Mouse (Mus musculus) midbrain, embryonic 16.5 days (tissue): ENCODE results near the gene Gm17622. TPM values are rescaled to one million over a fixed set of nuclear protein-coding genes. Genes with fewer than 3 reads are reported as not detected.

Experiments
- ATAC-seq: fragments of 200-750 bp; cut with Nextera tagmentation; 2 replicates; pipeline ENCODE4 v1.8.0; 2017; ENCODE audit warnings: moderate TSS enrichment
- H3K27ac ChIP-seq: fragments of 300-500 bp; sonication (generic); 2 replicates; pipeline ENCODE4 v1.5.1; 2014; ENCODE audit warnings: mild to moderate bottlenecking, low read length, mixed read lengths
- H3K27me3 ChIP-seq: fragments of 300-500 bp; sonication (generic); 2 replicates; pipeline ENCODE4 v1.6.1; 2014; ENCODE audit warnings: low read depth, low read length, mixed read lengths; ENCODE audit not compliant: control insufficient read depth, insufficient read depth
- H3K36me3 ChIP-seq: fragments of 300-500 bp; sonication (generic); 2 replicates; pipeline ENCODE4 v1.6.1; 2014; ENCODE audit warnings: mild to moderate bottlenecking, low read length, moderate library complexity, mixed read lengths; ENCODE audit not compliant: control insufficient read depth, insufficient read depth
- H3K4me1 ChIP-seq: fragments of 300-500 bp; sonication (generic); 2 replicates; pipeline ENCODE4 v1.6.1; 2014; ENCODE audit warnings: mild to moderate bottlenecking, low read length, mixed read lengths; ENCODE audit not compliant: control insufficient read depth, insufficient read depth
- H3K4me2 ChIP-seq: fragments of 300-500 bp; sonication (generic); 2 replicates; pipeline ENCODE4 v1.6.1; 2014; ENCODE audit warnings: mild to moderate bottlenecking, low read length, mixed read lengths
- H3K4me3 ChIP-seq: fragments of 300-500 bp; sonication (generic); 2 replicates; pipeline ENCODE4 v1.5.1; 2014; ENCODE audit warnings: low read depth, mild to moderate bottlenecking, low read length, moderate library complexity, mixed read lengths
- H3K9ac ChIP-seq: fragments of 300-500 bp; sonication (generic); 2 replicates; pipeline ENCODE4 v1.6.1; 2014; ENCODE audit warnings: low read depth, low read length, mixed read lengths
- H3K9me3 ChIP-seq: fragments of 300-500 bp; sonication (generic); replicated peaks from 2 replicates; pipeline ENCODE4 v1.6.1; 2014; ENCODE audit warnings: mild to moderate bottlenecking, low read length, mixed read lengths; ENCODE audit not compliant: control insufficient read depth, poor library complexity, severe bottlenecking
- WGBS: fragments of 180-500 bp; shearing (Covaris S2); extraction: QIAGEN DNeasy Blood & Tissue Kit; methylation state at CpG from one replicate; pipeline ENCODE4 v1.1.7; 2014; 5-methylcytosine and 5-hydroxymethylcytosine counted together
- polyA plus RNA-seq: library from polyadenylated mRNA; unstranded; fragments of >200 nt; fragmentation: Nextera tagmentation; extraction: Ambion mirVana; gene quantifications from 2 replicates; pipeline ENCODE4 v1.2.1, GENCODE M21; 2015

Gm17622 gene
- polyA plus RNA-seq = not detected in 2 replicates

DNA sequence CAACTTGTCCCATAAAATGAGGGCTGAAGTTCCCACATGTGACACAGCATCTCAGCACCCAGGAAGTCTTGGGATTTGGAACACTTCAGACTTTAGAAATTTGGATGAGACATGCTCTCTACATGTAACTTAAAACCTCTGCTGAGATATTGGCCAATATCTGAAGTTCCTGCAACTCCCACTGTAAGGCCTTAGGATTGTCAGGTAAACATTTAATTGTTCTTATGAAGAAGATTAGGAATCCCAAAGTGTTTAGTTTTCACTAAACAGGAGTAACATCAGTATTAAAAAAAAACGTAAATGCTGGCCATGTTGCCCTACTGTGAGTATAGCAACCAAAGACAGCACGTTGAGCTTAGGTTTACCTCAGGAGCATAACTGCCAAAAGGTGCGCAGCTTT, at the start of gene Gm17622:
Gm17622 (plus strand) TSS at position 301 of the 400 bp plus-strand sequence.
- no peak for ATAC-seq
- no peaks in the 10 kb centered on the region for H3K4me1 ChIP-seq
- no peak within 1 kb of the TSS for H3K9ac ChIP-seq
- 92% methylated on average over 3 of the region's 3 CpGs for WGBS
- no peak within 1 kb of the TSS for H3K4me3 ChIP-seq
- peaks cover 8% of the 10 kb centered on the region; the same call in 1 of the 2 replicates for H3K36me3 ChIP-seq
- H3K4me2 ChIP-seq = no peak within 1 kb of the TSS
- no peak within 1 kb of the TSS for H3K27ac ChIP-seq
- no peaks in the 10 kb centered on the region for H3K27me3 ChIP-seq
- no peaks in the 10 kb centered on the region for H3K9me3 ChIP-seq

- no peak overlapping the region for H3K27ac ChIP-seq
Observed at GRCm38 (mm10) chr13:96450205-96450856, 40.2 kb upstream of the Gm17622 start.

GRCm38 (mm10) chr13:96450869-96451268, 39.7 kb upstream of the Gm17622 start:
- Histone ChIP-seq H3K36me3 (no peaks in the 10 kb centered on the region), H3K4me1 (no peaks in the 10 kb centered on the region), H3K4me3 (no peak overlapping the region), H3K27me3 (no peaks in the 10 kb centered on the region), H3K9ac (no peak overlapping the region), H3K27ac (no peak overlapping the region), H3K9me3 (no peaks in the 10 kb centered on the region), H3K4me2 (no peak overlapping the region)
- ATAC-seq = no peak
- WGBS = 92% methylated on average over 7 of the region's 7 CpGs

More at GRCm38 (mm10) chr13:96450205-96450856, 40.2 kb upstream of the Gm17622 start:
- WGBS = 79% methylated on average over 11 of the region's 11 CpGs
- Histone ChIP-seq H3K36me3 (no peaks in the 10 kb centered on the region), H3K4me1 (no peaks in the 10 kb centered on the region), H3K27me3 (no peaks in the 10 kb centered on the region), H3K9me3 (no peaks in the 10 kb centered on the region), H3K4me2 (no peak overlapping the region), H3K4me3 (no peak overlapping the region), H3K9ac (no peak overlapping the region)
- ATAC-seq = no peak

DNA sequence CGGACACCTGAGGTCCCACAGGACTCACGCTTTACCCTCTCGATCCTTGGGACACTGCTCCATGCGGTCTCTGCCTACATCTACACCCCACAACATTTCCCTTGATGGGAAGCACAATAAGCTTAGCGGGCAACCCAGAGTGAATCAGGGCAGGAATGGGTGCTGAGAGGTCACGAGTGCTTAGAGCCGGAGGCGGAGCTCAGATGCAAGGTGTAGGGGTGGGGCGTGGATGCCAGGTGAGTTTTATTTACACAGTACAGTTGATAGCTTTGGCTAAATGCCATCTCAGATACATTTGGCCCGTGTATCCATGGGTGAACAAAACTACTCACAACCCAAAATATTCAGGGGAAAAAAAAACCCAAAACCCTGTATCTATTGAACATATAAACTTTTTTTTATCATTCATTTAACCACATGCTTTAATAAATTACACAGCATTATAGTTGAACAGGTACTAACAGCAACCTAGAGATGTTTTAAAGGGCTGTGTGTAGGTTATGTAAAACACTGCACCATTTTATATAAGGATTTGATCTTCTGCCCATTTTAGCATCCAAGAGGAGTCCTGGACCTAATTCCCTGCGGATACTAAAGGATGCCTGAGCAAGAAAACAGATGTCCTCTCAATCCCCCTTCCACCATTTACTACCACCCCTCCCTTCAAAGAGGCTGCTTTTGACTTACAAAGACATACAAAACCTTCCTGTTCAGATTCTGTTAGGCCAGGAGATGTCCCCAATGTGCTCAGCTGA, 39.0 kb upstream of the Gm17622 start:
- no peak for ATAC-seq
- Histone ChIP-seq H3K9me3 (no peaks in the 10 kb centered on the region), H3K4me2 (no peak overlapping the region), H3K36me3 (no peaks in the 10 kb centered on the region), H3K27ac (no peak overlapping the region), H3K27me3 (no peaks in the 10 kb centered on the region), H3K9ac (no peak overlapping the region), H3K4me3 (no peak overlapping the region), H3K4me1 (no peaks in the 10 kb centered on the region)
- WGBS = 92% methylated on average over 11 of the region's 11 CpGs

DNA sequence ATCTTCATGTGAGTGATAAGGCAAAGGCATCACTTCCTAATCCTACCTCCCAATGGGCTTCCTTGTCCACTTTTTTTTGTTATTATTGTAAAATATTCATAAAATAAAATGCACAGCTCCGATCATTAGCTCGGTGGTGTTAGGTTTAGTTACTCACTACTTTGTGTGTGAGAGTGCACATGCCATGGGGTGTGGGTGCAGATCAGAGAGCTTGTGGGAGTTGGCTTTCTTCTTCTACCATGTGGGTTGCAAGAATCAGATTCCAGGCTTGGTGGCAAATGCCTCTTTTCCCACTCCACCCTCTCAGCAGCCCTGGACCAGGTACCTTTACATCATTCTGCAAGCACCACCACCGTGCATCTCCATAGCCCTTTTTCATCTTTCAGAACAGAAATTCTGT, 37.9 kb upstream of the Gm17622 start:
- Histone ChIP-seq H3K9ac (no peak overlapping the region), H3K27ac (no peak overlapping the region), H3K4me2 (no peak overlapping the region), H3K9me3 (no peaks in the 10 kb centered on the region), H3K36me3 (no peaks in the 10 kb centered on the region), H3K4me3 (no peak overlapping the region), H3K4me1 (no peaks in the 10 kb centered on the region), H3K27me3 (no peaks in the 10 kb centered on the region)
- no peak for ATAC-seq
- WGBS = 97% methylated on average over 3 of the region's 3 CpGs

DNA sequence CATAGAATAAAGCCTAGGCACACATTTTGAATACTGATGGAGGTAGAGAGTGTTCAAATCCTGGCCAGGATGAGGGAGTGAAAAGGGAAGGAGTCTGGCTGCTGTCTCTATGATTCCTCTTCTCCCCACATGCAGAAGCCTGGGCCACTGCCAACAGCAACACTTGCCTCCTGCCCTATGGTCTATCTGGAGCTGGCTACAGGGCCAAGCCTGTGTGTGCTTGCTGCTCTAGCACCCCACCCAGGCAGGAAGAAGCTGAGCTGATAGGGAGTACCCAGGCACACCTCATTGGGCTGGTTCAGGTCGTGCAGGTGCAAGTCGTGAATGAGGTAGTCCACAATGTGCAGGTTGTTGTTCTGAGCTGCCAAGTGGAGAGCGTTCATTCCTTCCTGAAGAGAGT, 36.2 kb upstream of the Gm17622 start:
- H3K4me1 ChIP-seq = no peaks in the 10 kb centered on the region
- ATAC-seq = no peak
- no peaks in the 10 kb centered on the region for H3K36me3 ChIP-seq
- H3K4me3 ChIP-seq = no peak overlapping the region
- H3K9ac ChIP-seq = no peak overlapping the region
- no peak overlapping the region for H3K27ac ChIP-seq
- H3K9me3 ChIP-seq = no peaks in the 10 kb centered on the region
- no peak overlapping the region for H3K4me2 ChIP-seq
- H3K27me3 ChIP-seq = no peaks in the 10 kb centered on the region
- 87% methylated on average over 3 of the region's 3 CpGs for WGBS

DNA sequence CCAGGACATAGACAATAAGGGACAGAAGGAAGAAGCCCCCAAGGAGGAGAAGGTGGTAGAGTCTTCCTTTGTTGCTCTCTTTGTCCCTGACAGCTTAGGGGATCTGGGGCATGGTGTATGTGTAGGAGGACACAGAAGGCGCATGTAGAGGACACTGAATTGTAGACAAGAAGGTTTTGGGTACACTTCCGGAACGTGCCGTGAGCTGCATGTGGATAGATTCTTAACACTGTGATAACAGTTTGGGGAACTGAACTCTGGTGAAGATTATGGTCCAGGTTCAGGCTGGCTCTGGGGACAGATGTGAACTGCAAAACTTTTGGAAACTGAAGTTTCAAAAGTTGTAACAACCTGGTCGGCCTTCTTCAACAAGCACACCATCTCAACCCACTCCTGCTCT, 33.0 kb upstream of the Gm17622 start:
- Histone ChIP-seq H3K36me3 (no peaks in the 10 kb centered on the region), H3K4me1 (no peaks in the 10 kb centered on the region), H3K9ac (no peak overlapping the region), H3K4me3 (no peak overlapping the region), H3K4me2 (no peak overlapping the region), H3K27me3 (no peaks in the 10 kb centered on the region), H3K9me3 (no peaks in the 10 kb centered on the region), H3K27ac (no peak overlapping the region)
- ATAC-seq = no peak
- 94% methylated on average over 5 of the region's 5 CpGs for WGBS

DNA sequence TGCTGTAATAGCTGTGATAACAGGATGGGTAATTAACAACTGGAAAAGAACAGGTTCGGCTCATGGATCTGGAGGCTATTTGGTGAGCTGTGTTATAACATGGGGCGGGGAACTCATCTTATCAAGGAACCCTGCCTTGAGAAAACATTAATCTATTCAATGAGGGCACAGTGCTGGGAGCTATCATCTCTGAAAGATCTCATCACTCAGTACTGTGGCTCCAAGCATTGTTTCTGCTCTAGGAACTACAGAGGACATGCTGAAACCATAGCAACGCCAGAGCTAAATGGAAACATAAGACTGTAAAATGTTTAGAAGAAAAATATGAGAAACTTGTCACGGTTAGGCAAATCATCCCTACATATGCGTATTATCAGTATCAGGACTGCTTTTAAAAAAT, 32.5 kb upstream of the Gm17622 start:
- no peaks in the 10 kb centered on the region for H3K9me3 ChIP-seq
- no peak overlapping the region for H3K4me3 ChIP-seq
- no peaks in the 10 kb centered on the region for H3K27me3 ChIP-seq
- H3K9ac ChIP-seq = no peak overlapping the region
- no peak for ATAC-seq
- H3K4me2 ChIP-seq = no peak overlapping the region
- H3K36me3 ChIP-seq = no peaks in the 10 kb centered on the region
- no peaks in the 10 kb centered on the region for H3K4me1 ChIP-seq
- H3K27ac ChIP-seq = no peak overlapping the region
- WGBS = 85% methylated on average over 5 of the region's 5 CpGs

GRCm38 (mm10) chr13:96458606-96459005, 31.9 kb upstream of the Gm17622 start:
- H3K9ac ChIP-seq = no peak overlapping the region
- H3K27ac ChIP-seq = no peak overlapping the region
- H3K36me3 ChIP-seq = no peaks in the 10 kb centered on the region
- H3K4me2 ChIP-seq = no peak overlapping the region
- no peaks in the 10 kb centered on the region for H3K9me3 ChIP-seq
- no peak for ATAC-seq
- H3K4me1 ChIP-seq = no peaks in the 10 kb centered on the region
- no peak overlapping the region for H3K4me3 ChIP-seq
- no peaks in the 10 kb centered on the region for H3K27me3 ChIP-seq
- WGBS = 84% methylated on average over 4 of the region's 4 CpGs
